21 mouse cellular contexts compared by ENCODE assay signal in genomic region chr17:23703301-23703700, GRCm38 (mm10). TPM values are rescaled to one million over a fixed set of nuclear protein-coding genes. Genes with fewer than 3 reads are reported as not detected.
"Had no signal": no experiment of that assay in that cellular context is flagged by ENCODE, and none has a peak within 500 bp of the region (broad histone marks: within the 10 kb centered on the region; RNA-seq: fewer than 3 reads in every experiment).

No protein-coding gene starts in this region.

- DNase-seq: gastrocnemius, adult 2 months; gastrocnemius, postnatal 10 days; gastrocnemius, postnatal 25 days; heart, adult 18-20 months; heart, postnatal 10 days; heart, postnatal 4 days; kidney, adult 18-20 months; kidney, adult 8-10 months; kidney, postnatal 10 days; kidney, postnatal 25 days; kidney, postnatal 4 days; liver had no signal

RNA-seq across cellular contexts. Expression of gene 1520401A03Rik, which starts 19.3 kb away (rescaled TPM):
- total RNA-seq: gastrocnemius, adult 2 months; gastrocnemius, postnatal 25 days; granulocyte monocyte progenitor cell, adult 5-6 weeks; heart, adult 18-20 months; heart, adult 8-10 months; heart, postnatal 10 days; heart, postnatal 25 days; heart, postnatal 4 days; left cerebral cortex, postnatal 25 days had no signal

RNA-seq across cellular contexts. Expression of gene Cldn9, which starts 19.5 kb away (rescaled TPM):
- total RNA-seq: granulocyte monocyte progenitor cell, adult 5-6 weeks; heart, adult 18-20 months; heart, postnatal 10 days; heart, postnatal 25 days; heart, postnatal 4 days; layer of hippocampus, postnatal 25 days; left cerebral cortex, postnatal 10 days had no signal

RNA-seq across cellular contexts. Expression of gene Cldn6, which starts 24.3 kb away (rescaled TPM):
- total RNA-seq: gastrocnemius, adult 2 months; gastrocnemius, postnatal 10 days; gastrocnemius, postnatal 25 days; gastrocnemius, postnatal 4 days; heart, adult 18-20 months; heart, adult 8-10 months; heart, postnatal 10 days; heart, postnatal 25 days; heart, postnatal 4 days; layer of hippocampus, adult 2 months; layer of hippocampus, postnatal 25 days; left cerebral cortex, adult 2 months; left cerebral cortex, postnatal 10 days; left cerebral cortex, postnatal 25 days had no signal
